Mouse (Mus musculus) adrenal gland, postnatal 25 days (tissue): Measurements from ENCODE around the gene B3gnt2. TPM values are rescaled to one million over a fixed set of nuclear protein-coding genes. Genes with fewer than 3 reads are reported as not detected.

Experiments used
- DNase-seq: peaks from one replicate; pipeline ENCODE4 v3.0.0; 2021; ENCODE audit warnings: mixed read lengths
- long read RNA-seq: library from polyadenylated mRNA; stranded (forward); transcript quantifications from one replicate; pipeline ENCODE4 v2.0.0, GENCODE M21; 2021
- total RNA-seq: library from RNA; stranded (reverse); gene quantifications from 2 replicates; pipeline ENCODE4 v1.2.3, GENCODE M21; 2021

Gene B3gnt2
- total RNA-seq = 63.4 and 70.3 TPM in 2 replicates
- long read RNA-seq, transcript B3gnt2-201 (2 exons, 2,602 nt) = minor isoform, 5 of 153 reads
- long read RNA-seq, transcript B3gnt2-202 (2 exons, 3,057 nt) = major isoform, 135 of 153 reads
- long read RNA-seq, partial matches to known transcripts = 0 of 153 reads
- long read RNA-seq, other reads (novel, unspliced or antisense) = 13 of 153 reads

- peak; percentile 59 for DNase-seq
Measured at GRCm38 (mm10) chr11:22860335-22861227, at the start of gene B3gnt2. Gene B3gnt2 (minus strand): TSS chr11:22860961.

DNA sequence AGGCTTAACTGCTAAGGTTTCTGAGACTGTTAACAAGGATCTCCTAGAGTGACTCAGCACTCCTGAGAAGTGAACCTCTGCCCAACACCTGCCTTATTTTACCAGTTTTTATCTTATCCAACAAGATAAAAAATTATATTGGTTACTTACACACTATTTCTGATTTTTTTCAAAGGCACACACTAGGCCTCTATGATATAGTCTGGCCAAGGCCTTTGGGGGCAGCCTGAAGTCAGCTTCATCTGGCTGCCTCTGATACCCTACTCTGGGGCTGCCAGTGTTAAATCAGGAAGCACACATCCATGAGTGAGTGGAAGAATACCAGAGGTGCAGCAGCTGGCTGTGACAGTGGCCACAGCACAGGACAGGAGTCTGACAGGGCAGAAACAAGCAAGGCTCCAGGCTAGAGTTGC, 45.7 kb upstream of the B3gnt2 start:
- DNase-seq = no peak

DNA sequence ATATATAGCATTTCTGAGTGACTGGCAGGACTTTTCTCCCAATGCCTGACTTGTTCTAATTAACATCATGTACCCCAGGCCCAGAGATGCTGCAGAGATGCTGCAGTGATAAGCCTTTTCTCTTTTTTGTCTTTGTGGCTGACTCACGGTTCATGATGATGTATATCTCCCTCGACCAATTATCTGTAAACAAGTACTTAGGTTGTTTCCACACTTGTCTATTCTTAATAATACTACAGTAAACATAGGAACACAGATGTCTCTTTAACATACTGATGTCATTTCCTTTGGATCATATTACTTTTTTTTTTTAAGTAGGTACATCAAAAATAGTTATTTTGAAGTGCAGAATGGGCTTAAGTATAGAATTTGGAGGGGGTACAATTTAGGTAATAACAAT, 42.2 kb upstream of the B3gnt2 start:
- DNase-seq = no peak

GRCm38 (mm10) chr11:22900041-22900440, 39.3 kb upstream of the B3gnt2 start:
- DNase-seq = no peak

GRCm38 (mm10) chr11:22897642-22898041, 36.9 kb upstream of the B3gnt2 start:
- no peak for DNase-seq

DNA sequence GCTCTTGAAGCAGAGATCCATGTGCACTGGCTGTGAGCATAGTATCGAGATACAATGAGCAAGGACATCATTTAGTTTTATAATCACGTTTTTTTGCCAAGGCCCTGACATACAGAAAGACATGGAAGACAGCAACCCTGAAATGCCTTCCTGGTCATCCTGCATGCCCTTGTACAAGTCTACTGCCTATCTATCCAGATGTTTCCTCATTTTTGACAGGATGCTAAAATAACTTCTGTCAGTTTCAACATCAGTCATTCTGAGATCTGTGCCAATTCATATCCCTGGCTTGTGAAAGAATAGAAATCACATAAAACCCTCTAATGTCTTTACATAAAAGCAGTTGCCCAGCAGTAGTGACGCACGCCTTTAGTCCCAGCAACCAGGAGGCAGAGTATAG, 36.4 kb upstream of the B3gnt2 start:
- no peak for DNase-seq

DNA sequence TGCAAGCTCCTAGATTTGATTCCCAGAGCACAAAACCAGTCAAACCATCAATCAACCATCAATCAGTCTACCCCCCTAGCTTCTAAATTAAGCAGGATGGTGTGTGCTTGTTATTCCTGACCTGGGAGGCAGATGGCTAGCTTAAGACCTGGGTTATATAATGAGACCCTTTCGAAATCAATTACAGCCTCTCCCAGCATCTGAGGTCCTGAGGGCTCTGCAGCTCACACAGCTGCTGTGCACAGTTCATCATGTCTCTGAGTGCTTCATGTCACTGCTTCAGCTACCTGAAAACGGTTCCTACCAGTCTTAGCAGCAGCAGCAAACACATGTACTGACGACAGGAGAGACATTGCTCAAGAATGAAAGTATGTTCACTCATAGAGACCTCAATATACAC, 32.3 kb upstream of the B3gnt2 start:
- DNase-seq = no peak

DNA sequence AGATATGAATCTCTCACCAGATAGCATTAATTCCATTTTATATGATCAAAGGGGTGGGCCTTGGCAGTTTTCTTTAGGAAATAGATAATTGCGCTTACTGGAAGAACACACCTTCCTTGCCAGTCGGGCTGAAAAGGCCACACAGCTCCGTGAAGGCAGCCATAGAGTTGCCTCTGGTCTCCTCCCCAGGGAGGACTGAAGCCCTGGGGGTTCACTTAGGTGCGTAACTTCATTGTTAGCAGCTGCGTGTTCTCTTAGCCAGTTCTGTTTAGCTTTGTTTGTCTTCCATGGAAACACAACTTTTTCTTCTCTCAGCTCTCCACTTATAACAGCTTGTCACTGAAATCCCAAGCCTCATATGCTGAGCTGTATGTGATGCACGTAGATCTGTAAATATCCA, 31.7 kb upstream of the B3gnt2 start:
- DNase-seq = no peak

DNA sequence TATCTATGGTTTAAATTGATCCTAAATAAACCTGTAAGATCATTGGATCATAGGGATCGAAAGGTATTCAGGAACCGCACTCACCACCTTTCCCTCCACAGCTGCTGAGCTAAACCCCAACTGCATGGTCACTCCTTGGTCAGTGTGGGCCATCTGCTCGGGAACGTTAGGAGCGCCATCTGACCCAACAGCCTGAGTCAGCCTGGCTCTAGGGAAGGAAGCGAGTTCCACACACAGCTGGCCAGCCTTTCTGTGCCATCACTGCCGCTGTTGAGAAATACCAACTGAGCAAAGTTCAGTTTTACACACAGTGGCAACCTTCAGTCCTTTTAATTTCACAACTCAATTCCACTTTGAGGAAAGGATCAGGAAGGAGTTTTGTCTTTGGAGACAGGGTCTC, 31.1 kb upstream of the B3gnt2 start:
- DNase-seq = peak; percentile 26

DNA sequence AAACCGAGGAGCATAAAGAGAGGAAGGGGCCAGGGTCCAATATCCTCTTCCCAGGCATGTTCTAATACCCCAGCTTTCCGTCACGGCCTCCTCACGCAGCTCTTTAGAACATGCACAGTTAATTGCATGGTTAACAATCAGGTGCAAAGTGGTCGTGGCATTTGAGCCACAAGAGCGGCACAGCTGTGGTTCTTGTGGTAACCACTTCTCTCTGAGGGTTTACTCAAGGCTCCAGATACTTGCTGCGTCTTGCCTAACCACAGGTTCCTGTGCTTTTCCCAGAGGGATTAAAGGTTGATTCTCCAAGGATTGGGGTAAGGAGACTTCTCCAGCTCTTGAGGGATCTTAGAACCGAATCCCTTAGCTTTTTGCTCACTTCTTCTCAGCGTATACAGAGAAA, 30.5 kb upstream of the B3gnt2 start:
- no peak for DNase-seq

DNA sequence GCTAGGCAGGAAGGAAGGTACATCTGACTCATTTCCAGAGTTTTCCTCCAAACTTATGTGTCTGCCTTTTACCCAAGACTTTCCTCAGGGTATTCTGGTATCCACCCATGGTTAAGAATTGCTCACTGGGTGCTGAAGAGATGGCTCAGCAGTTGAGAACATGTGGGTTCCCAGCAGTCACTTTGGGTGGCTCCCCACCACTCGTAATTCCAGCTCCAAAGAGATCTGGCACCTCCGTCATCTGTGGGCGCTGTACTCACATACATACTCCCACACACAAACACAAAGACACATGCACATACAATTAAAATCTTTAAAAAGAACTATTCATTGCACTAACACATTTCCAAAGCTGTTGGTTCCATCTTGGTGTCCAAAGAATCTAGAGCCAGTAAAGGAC, 28.5 kb upstream of the B3gnt2 start:
- DNase-seq = no peak

- no peak for DNase-seq
Measured at GRCm38 (mm10) chr11:22886991-22887390, 26.2 kb upstream of the B3gnt2 start.

DNA sequence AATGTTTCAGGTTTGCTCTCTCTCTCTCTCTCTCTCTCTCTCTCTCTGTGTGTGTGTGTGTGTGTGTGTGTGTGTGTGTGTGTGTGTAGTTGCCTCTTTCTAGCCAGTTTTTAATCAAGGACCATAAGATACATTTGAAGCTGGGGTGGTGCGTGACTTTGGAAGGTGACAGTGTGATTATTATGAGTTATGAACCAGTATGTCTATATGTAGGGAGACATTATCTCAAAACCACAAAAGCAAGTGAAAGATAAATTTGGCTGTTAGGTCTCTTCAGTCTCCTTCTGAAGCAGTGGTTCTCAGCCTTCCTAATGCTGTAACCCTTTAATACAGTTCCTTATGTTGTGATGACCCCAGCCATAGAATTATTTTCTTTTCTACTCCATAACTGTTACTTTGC, 24.6 kb upstream of the B3gnt2 start:
- no peak for DNase-seq

- no peak for DNase-seq
Measured at GRCm38 (mm10) chr11:22883676-22884075, 22.9 kb upstream of the B3gnt2 start.

GRCm38 (mm10) chr11:22882926-22883325, 22.2 kb upstream of the B3gnt2 start:
- DNase-seq = no peak

DNA sequence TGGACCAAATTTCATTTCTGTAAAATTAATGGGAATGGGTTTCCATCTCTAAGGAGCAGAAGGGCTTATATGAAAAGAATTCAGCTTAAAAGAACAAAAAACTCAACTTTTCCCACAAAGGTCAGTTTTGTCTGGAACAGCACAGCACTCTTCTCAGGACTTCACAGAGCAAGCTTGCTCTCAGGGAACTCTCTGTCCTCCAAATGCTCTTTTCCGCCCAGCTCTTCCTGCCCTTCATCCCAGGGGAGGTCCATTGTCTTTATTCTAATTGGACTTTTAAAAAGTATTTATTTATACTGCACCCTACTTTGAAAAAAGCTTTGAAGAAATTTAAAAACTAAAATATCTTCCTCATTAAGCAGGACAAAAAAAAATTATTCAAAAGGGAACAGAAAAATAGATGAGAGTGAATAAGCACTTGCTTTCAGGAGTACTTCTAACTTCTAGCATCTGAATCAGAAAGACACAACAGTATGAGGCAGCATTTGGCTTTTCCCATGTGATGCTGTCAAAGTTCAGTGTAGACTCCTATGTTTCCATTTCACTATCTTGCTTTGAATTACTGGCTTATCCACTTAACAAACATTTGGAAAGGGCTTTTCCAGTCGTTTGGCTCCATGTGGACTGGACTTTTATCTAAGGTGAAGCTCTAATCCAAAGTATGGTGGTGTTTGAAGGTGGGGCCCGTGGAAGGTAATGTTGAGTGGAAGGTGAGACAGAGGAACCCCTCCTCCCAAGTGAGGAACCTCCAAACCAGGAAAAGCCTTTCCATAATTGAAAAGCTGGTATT, 19.8 kb upstream of the B3gnt2 start:
- DNase-seq = no peak

DNA sequence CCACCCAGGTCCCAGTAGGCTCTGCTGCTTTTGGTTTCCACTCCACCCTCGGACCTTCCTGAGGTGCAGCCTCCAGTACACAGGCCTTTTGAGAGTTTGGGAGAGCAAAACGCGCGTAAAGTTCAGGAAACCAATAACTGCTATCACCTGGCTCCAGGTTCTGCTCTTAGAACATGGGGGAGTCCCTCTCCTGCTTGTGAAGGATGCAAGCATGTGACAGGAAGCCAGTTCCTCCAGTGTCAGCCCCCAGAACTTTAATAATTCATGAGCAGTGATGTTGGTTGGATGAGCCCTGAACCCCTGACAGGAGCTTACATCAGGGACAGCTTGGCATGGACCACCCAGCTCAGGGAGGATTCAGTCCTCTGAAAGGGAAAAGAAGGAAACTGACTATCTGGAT, 18.9 kb upstream of the B3gnt2 start:
- no peak for DNase-seq

DNA sequence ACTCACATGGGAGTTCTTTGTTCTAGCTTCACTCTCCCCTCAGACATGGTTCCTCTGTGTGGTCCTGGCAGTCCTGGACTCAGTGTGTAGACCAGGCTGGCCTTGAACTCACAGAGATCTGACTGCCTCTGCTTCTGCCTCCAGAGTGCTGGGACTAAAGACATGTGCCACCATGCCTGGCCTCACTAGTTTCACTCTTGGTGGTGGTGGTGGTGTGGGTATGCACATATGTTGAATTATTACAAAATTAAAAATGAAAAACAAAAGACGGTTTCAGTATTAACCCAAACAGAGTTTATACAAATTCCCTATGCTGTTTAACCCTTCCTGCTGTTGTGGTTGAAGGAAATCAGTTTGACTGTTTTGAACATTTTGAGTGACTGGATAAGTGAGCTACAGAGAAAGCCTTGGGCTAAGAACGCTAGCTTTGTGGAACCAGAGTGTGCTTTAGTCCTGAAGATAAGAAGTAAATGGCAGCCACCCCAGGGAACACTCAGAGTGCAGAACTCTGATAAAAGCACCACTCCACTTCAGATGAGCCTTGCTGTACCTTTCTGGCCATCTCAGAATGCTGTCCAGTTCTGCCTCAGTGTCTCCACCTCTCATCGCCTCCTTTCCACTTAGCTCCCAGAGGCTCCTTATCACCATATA, 16.0 kb upstream of the B3gnt2 start:
- no peak for DNase-seq

- DNase-seq = no peak
Measured at GRCm38 (mm10) chr11:22875279-22875678, 14.5 kb upstream of the B3gnt2 start.

DNA sequence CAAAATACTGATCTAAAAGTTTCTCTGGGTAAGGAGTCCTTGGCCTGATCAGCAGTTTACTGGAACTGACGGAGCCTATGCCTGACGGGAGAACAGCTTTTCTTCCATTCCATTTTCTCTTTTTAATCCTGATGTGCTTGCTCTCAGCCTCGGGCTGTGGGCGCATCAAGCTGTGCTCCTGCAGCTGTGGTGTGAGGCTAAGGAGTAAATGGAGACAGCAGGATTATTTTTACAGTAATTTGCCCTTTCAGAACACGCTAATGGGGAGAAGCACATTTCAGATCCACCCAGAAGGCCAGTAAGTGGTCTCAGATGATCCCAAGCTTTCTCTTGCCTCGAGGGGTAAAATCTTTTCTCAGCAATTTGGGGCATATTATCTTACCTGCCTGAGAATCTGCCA, 14.0 kb upstream of the B3gnt2 start:
- no peak for DNase-seq

GRCm38 (mm10) chr11:22873383-22873782, 12.6 kb upstream of the B3gnt2 start:
- DNase-seq = no peak

- DNase-seq = no peak
Measured at GRCm38 (mm10) chr11:22872307-22872680, 11.5 kb upstream of the B3gnt2 start.
